Mouse (Mus musculus) lung, embryonic 14.5 days (tissue): ENCODE data around the gene Smim24. TPM values are rescaled to one million over a fixed set of nuclear protein-coding genes. Genes with fewer than 3 reads are reported as not detected.
A peak's percentile ranks its signal among the peaks of the same experiment; 100 is the strongest.

Experiments used
- ATAC-seq: fragments of 200-750 bp; cut with Nextera tagmentation; 2 replicates; pipeline ENCODE4 v1.8.0; 2017; ENCODE audit warnings: mild to moderate bottlenecking, moderate TSS enrichment, moderate library complexity; ENCODE audit not compliant: insufficient read depth
- DNase-seq: peaks from one replicate; pipeline ENCODE4 v3.0.0-alpha.2; 2015
- H3K27ac ChIP-seq: fragments of 300-500 bp; sonication (generic); 2 replicates; pipeline ENCODE4 v1.5.1; 2014; ENCODE audit warnings: low read depth, mild to moderate bottlenecking, moderate library complexity
- H3K27me3 ChIP-seq: fragments of 300-500 bp; sonication (generic); 2 replicates; pipeline ENCODE4 v1.6.1; 2014; ENCODE audit warnings: low read length, control low read depth; ENCODE audit not compliant: insufficient read depth
- H3K36me3 ChIP-seq: fragments of 300-500 bp; sonication (generic); 2 replicates; pipeline ENCODE4 v1.6.1; 2014; ENCODE audit warnings: control low read depth; ENCODE audit not compliant: insufficient read depth
- H3K4me1 ChIP-seq: fragments of 300-500 bp; sonication (generic); 2 replicates; pipeline ENCODE4 v1.6.1; 2014; ENCODE audit warnings: antibody characterized with exemption, control low read depth; ENCODE audit not compliant: insufficient read depth
- H3K4me2 ChIP-seq: fragments of 300-500 bp; sonication (generic); 2 replicates; pipeline ENCODE4 v1.6.1; 2014; ENCODE audit warnings: mild to moderate bottlenecking
- H3K4me3 ChIP-seq: fragments of 300-500 bp; sonication (generic); 2 replicates; pipeline ENCODE4 v1.5.1; 2014; ENCODE audit warnings: low read depth, low read length
- H3K9ac ChIP-seq: fragments of 300-500 bp; sonication (generic); 2 replicates; pipeline ENCODE4 v1.6.1; 2014
- H3K9me3 ChIP-seq: fragments of 300-500 bp; sonication (generic); 2 replicates; pipeline ENCODE4 v1.6.1; 2016; ENCODE audit warnings: low read depth, low read length, control low read depth
- CTCF ChIP-seq: IDR thresholded peaks from 2 replicates; pipeline ENCODE4 v1.5.1; 2016; ENCODE audit warnings: antibody characterized with exemption, low read depth
- WGBS: fragments of 180-500 bp; shearing (Covaris S2); extraction: QIAGEN DNeasy Blood & Tissue Kit; methylation state at CpG from one replicate; pipeline ENCODE4 v1.1.7; 2014; 5-methylcytosine and 5-hydroxymethylcytosine counted together
- polyA plus RNA-seq: library from polyadenylated mRNA; unstranded; fragments of >200 nt; fragmentation: Nextera tagmentation; extraction: Ambion mirVana; gene quantifications from 2 replicates; pipeline ENCODE4 v1.2.1, GENCODE M21; 2014

Smim24 gene
- polyA plus RNA-seq, 1 experiment from 2014 or later: 3.3 TPM

DNA sequence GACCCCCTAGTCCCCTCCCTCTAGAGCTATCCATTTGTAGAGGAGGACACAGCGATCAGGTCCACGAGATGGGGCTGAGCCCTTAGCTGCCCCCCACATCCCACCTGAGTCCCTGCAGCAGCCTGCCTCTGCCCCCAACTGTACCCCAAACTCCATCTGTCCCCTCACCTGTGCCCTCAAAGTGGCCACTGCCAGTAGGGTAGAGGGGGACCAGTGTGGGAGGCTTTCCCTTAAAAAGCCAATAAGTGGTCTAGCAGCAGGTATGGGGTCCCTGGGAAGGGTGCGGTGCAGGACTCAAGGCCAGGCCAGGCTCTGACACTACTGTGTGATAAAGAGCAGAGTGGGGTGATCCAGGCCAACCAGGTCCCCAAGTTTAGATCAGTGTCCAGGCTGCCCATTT lies 34.5 kb downstream of the Smim24 start:
- H3K9me3 ChIP-seq: no peaks in the 10 kb centered on the region
- no peaks in the 10 kb centered on the region for H3K36me3 ChIP-seq
- ATAC-seq: no peak
- no peaks in the 10 kb centered on the region; the same call in 1 of the 2 replicates for H3K27me3 ChIP-seq
- TF ChIP-seq CTCF: no peak
- H3K4me1 ChIP-seq: peaks cover 8% of the 10 kb centered on the region; the same call in 1 of the 2 replicates
- H3K4me3 ChIP-seq: peak overlapping the region; percentile 71
- WGBS: 29% methylated on average over 3 of the region's 3 CpGs
- peak overlapping the region; percentile 82 for H3K4me2 ChIP-seq
- H3K27ac ChIP-seq: peak overlapping the region; percentile 12; the same call in 1 of the 2 replicates
- peak overlapping the region; percentile 82 for H3K9ac ChIP-seq
- no peak for DNase-seq

DNA sequence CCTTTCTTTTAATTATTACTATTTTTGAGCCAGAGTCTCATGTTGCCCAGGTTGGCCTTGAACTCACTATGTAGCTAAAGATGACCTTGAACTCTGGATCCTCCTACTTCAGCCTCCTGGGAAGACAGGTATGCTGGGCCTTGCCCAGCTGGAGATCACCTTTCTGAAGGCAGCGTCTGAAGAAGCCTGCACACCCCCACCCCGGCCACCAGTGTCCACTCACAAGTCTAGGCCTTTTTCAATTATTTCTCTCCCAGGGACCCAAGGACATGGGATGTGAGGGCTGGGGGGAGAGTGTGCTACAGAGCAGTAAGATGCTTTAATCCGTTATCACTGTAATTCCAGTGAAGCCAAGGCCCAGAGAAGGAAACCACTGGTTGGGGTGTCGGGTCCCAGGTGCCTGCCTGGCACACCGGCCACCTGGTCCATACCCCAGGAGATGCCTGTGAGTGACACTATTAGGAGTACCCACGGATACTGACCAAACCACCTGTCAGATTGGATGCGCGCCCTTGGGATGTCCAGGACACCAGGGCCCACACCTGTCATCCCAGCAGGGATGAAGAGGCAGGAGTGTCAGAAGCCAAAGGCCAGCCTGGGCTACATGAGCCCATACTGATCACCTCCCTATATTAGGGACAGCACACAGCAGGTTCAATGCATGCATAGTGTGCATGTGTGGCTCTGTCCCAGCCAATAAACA lies 35.1 kb downstream of the Smim24 start:
- no peaks in the 10 kb centered on the region for H3K36me3 ChIP-seq
- no peak overlapping the region for H3K9ac ChIP-seq
- H3K27me3 ChIP-seq: no peaks in the 10 kb centered on the region; the same call in 1 of the 2 replicates
- ATAC-seq: no peak
- no peak overlapping the region for H3K27ac ChIP-seq
- no peaks in the 10 kb centered on the region for H3K9me3 ChIP-seq
- no peak for DNase-seq
- no peak for TF ChIP-seq CTCF
- no peak overlapping the region for H3K4me2 ChIP-seq
- H3K4me1 ChIP-seq: peaks cover 8% of the 10 kb centered on the region; the same call in 1 of the 2 replicates
- H3K4me3 ChIP-seq: no peak overlapping the region
- WGBS: 77% methylated on average over 8 of the region's 8 CpGs

DNA sequence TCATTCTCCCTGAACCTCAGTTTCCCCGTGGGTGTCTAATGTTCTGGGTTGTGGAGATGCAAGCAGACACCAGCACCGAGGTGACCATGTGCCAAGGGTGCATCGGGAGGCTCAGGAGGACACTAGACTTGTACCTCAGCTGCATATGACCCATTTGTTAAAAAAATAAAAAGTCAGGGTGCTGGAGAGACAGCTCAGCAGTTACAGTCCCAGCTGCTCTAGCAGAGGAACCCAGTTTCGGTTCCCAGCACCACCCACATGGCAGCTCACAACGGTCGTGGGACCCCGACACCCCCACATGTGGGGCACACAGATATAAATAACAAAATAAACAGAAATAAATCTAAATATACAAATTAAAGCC lies 35.6 kb downstream of the Smim24 start:
- DNase-seq (no peak), ATAC-seq (no peak)
- Histone ChIP-seq H3K4me2 (no peak overlapping the region), H3K4me1 (peaks cover 12% of the 10 kb centered on the region; the same call in 1 of the 2 replicates), H3K4me3 (no peak overlapping the region), H3K9ac (no peak overlapping the region), H3K27me3 (no peaks in the 10 kb centered on the region; the same call in 1 of the 2 replicates), H3K9me3 (no peaks in the 10 kb centered on the region), H3K36me3 (no peaks in the 10 kb centered on the region), H3K27ac (no peak overlapping the region)
- no peak for TF ChIP-seq CTCF
- WGBS: 88% methylated on average over 7 of the region's 7 CpGs

DNA sequence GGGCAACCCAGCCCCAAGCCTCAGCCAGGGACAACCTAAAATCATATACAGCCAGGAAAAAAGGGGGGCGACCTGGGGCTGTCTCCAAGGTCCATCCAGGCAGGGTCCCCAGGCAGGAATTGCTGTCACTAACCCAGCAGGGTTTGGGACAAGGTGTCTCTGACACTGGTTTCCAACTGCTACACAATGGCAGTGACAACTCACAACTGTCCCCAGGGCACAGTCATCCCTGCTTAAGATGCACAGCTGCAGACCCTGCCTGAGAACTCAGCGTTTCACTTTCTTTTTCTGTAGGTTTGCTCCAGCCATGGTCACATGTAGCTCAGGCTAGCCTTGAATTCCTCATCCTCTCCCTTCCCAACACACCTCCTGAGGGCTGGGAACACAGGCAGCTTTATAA lies 36.2 kb downstream of the Smim24 start:
- Histone ChIP-seq H3K27me3 (no peaks in the 10 kb centered on the region; the same call in 1 of the 2 replicates), H3K4me3 (peak overlapping the region; percentile 78), H3K4me2 (peak overlapping the region; percentile 92; the same call in 1 of the 2 replicates), H3K9ac (no peak overlapping the region), H3K36me3 (no peaks in the 10 kb centered on the region), H3K9me3 (no peaks in the 10 kb centered on the region), H3K27ac (no peak overlapping the region), H3K4me1 (peaks cover 13% of the 10 kb centered on the region; the same call in 1 of the 2 replicates)
- WGBS: 21% methylated on average over 2 of the region's 2 CpGs
- no peak for TF ChIP-seq CTCF
- no peak for ATAC-seq
- no peak for DNase-seq

GRCm38 (mm10) chr10:81429605-81430061 lies 36.8 kb downstream of the Smim24 start:
- peaks cover 9% of the 10 kb centered on the region; the same call in 1 of the 2 replicates for H3K4me1 ChIP-seq
- no peak for TF ChIP-seq CTCF
- H3K9me3 ChIP-seq: no peaks in the 10 kb centered on the region
- DNase-seq: peak; percentile 95
- peak; percentile 40 for ATAC-seq
- WGBS: 1% methylated on average over 17 of the region's 20 CpGs
- no peaks in the 10 kb centered on the region for H3K36me3 ChIP-seq
- H3K9ac ChIP-seq: peak overlapping the region; percentile 75
- no peaks in the 10 kb centered on the region; the same call in 1 of the 2 replicates for H3K27me3 ChIP-seq
- H3K4me3 ChIP-seq: peak overlapping the region; percentile 78
- peak overlapping the region; percentile 92 for H3K4me2 ChIP-seq
- H3K27ac ChIP-seq: peak overlapping the region; percentile 95

- no peaks in the 10 kb centered on the region; the same call in 1 of the 2 replicates for H3K27me3 ChIP-seq
- H3K27ac ChIP-seq: peak overlapping the region; percentile 95
- DNase-seq (peak; percentile 88), ATAC-seq (peak; percentile 4; the same call in 1 of the 2 replicates)
- no peak for TF ChIP-seq CTCF
- H3K4me1 ChIP-seq: peaks cover 9% of the 10 kb centered on the region; the same call in 1 of the 2 replicates
- no peaks in the 10 kb centered on the region for H3K36me3 ChIP-seq
- under 1% methylated on average over 59 of the region's 89 CpGs for WGBS
- H3K4me2 ChIP-seq: peak overlapping the region; percentile 92
- peak overlapping the region; percentile 75 for H3K9ac ChIP-seq
- peak overlapping the region; percentile 78 for H3K4me3 ChIP-seq
- H3K9me3 ChIP-seq: no peaks in the 10 kb centered on the region
These were observed 37.4 kb downstream of the Smim24 start for GRCm38 (mm10) chr10:81430141-81430830.
